Mouse (Mus musculus) heart, embryonic 13.5 days (tissue): Measurements from ENCODE around the gene Prpf18. TPM values are rescaled to one million over a fixed set of nuclear protein-coding genes. Genes with fewer than 3 reads are reported as not detected.

Experiments used
- ATAC-seq: fragments of 200-750 bp; cut with Nextera tagmentation; 2 replicates; pipeline ENCODE4 v1.8.0; 2017; ENCODE audit warnings: moderate TSS enrichment; ENCODE audit not compliant: insufficient number of reproducible peaks, low FRiP score, low TSS enrichment; ENCODE audit errors: extremely low read depth
- H3K27ac ChIP-seq: fragments of 300-500 bp; sonication (generic); replicated peaks from 2 replicates; pipeline ENCODE4 v1.5.1; 2015; ENCODE audit warnings: moderate library complexity, mild to moderate bottlenecking, inconsistent platforms
- H3K27me3 ChIP-seq: fragments of 300-500 bp; sonication (generic); replicated peaks from 2 replicates; pipeline ENCODE4 v1.6.1; 2015; ENCODE audit warnings: mild to moderate bottlenecking, inconsistent platforms
- H3K36me3 ChIP-seq: fragments of 300-500 bp; sonication (generic); 2 replicates; pipeline ENCODE4 v1.6.1; 2015; ENCODE audit warnings: mild to moderate bottlenecking, inconsistent platforms
- H3K4me1 ChIP-seq: fragments of 300-500 bp; sonication (generic); 2 replicates; pipeline ENCODE4 v1.6.1; 2015; ENCODE audit warnings: inconsistent platforms
- H3K4me2 ChIP-seq: fragments of 300-500 bp; sonication (generic); 2 replicates; pipeline ENCODE4 v1.6.1; 2015; ENCODE audit warnings: inconsistent platforms, mild to moderate bottlenecking, moderate library complexity
- H3K4me3 ChIP-seq: fragments of 300-500 bp; sonication (generic); 2 replicates; pipeline ENCODE4 v1.5.1; 2015; ENCODE audit warnings: moderate library complexity, mild to moderate bottlenecking, inconsistent platforms
- H3K9ac ChIP-seq: fragments of 300-500 bp; sonication (generic); 2 replicates; pipeline ENCODE4 v1.6.1; 2015; ENCODE audit warnings: inconsistent platforms, mild to moderate bottlenecking, moderate library complexity
- H3K9me3 ChIP-seq: fragments of 300-500 bp; sonication (generic); 2 replicates; pipeline ENCODE4 v1.6.1; 2016; ENCODE audit warnings: inconsistent platforms
- WGBS: fragments of 180-500 bp; shearing (Covaris S2); methylation state at CpG from one replicate; pipeline ENCODE4 v1.1.7; 2015; ENCODE audit warnings: mixed read lengths; 5-methylcytosine and 5-hydroxymethylcytosine counted together
- polyA plus RNA-seq: library from polyadenylated mRNA; unstranded; fragments of >200 nt; fragmentation: Nextera tagmentation; extraction: Ambion mirVana; gene quantifications from 2 replicates; pipeline ENCODE4 v1.2.1, GENCODE M21; 2015

The Prpf18 gene
- polyA plus RNA-seq, 1 experiment from 2014 or later: 26.2 TPM

- Histone ChIP-seq H3K4me2 (no peak overlapping the region), H3K27ac (no peak overlapping the region), H3K4me3 (no peak overlapping the region), H3K4me1 (peaks cover 55% of the 10 kb centered on the region), H3K9ac (no peak overlapping the region), H3K36me3 (peaks cover 73% of the 10 kb centered on the region), H3K27me3 (no peaks in the 10 kb centered on the region), H3K9me3 (no peaks in the 10 kb centered on the region)
- 88% methylated on average over 5 of the region's 5 CpGs for WGBS
- no peak for ATAC-seq
These were observed 77.7 kb downstream of the Prpf18 start for GRCm38 (mm10) chr2:4574251-4574650.

- Histone ChIP-seq H3K27ac (no peak overlapping the region), H3K4me3 (no peak overlapping the region), H3K4me1 (peaks cover 52% of the 10 kb centered on the region), H3K4me2 (no peak overlapping the region), H3K9me3 (no peaks in the 10 kb centered on the region), H3K9ac (no peak overlapping the region), H3K27me3 (no peaks in the 10 kb centered on the region), H3K36me3 (peaks cover 71% of the 10 kb centered on the region)
- ATAC-seq: no peak
- whole genome bisulfite sequencing: 58% methylated on average over 4 of the region's 4 CpGs
These were observed 78.5 kb downstream of the Prpf18 start for GRCm38 (mm10) chr2:4573386-4573785.

- Histone ChIP-seq H3K4me3 (no peak overlapping the region), H3K27me3 (no peaks in the 10 kb centered on the region), H3K9ac (no peak overlapping the region), H3K4me2 (no peak overlapping the region), H3K36me3 (peaks cover 73% of the 10 kb centered on the region), H3K4me1 (peaks cover 48% of the 10 kb centered on the region), H3K9me3 (no peaks in the 10 kb centered on the region), H3K27ac (no peak overlapping the region)
- no peak for ATAC-seq
- WGBS: 72% methylated on average over 7 of the region's 7 CpGs
These were observed 79.2 kb downstream of the Prpf18 start for GRCm38 (mm10) chr2:4572498-4573263.

Other genes with a start within 250 kb of the Prpf18 start
- 1.9 and 2.0 TPM in 2 replicates for gene Bend7, start 65.7 kb upstream of the Prpf18 start, polyA plus RNA-seq
- gene Sephs1, start 229.5 kb upstream of the Prpf18 start, polyA plus RNA-seq: 44.2 and 45.3 TPM in 2 replicates